Mouse (Mus musculus) hindbrain, embryonic 14.5 days (tissue): ENCODE results near the gene Rab37. TPM values are rescaled to one million over a fixed set of nuclear protein-coding genes. Genes with fewer than 3 reads are reported as not detected.
A peak's percentile ranks its signal among the peaks of the same experiment; 100 is the strongest.

Experiments
- ATAC-seq: fragments of 200-750 bp; cut with Nextera tagmentation; 2 replicates; pipeline ENCODE4 v1.8.0; 2017; ENCODE audit warnings: moderate number of reproducible peaks, mild to moderate bottlenecking, moderate TSS enrichment, moderate library complexity; ENCODE audit not compliant: low FRiP score
- DNase-seq: peaks from one replicate; pipeline ENCODE4 v3.0.0-alpha.2; 2015; ENCODE audit warnings: low spot score
- H3K27ac ChIP-seq: fragments of 300-500 bp; sonication (generic); 2 replicates; pipeline ENCODE4 v1.5.1; 2014; ENCODE audit warnings: mild to moderate bottlenecking, moderate library complexity
- H3K27me3 ChIP-seq: fragments of 300-500 bp; sonication (generic); 2 replicates; pipeline ENCODE4 v1.6.1; 2014; ENCODE audit warnings: mild to moderate bottlenecking, low read length, mixed read lengths; ENCODE audit not compliant: control insufficient read depth, insufficient read depth
- H3K36me3 ChIP-seq: fragments of 300-500 bp; sonication (generic); replicated peaks from 2 replicates; pipeline ENCODE4 v1.6.1; 2014; ENCODE audit not compliant: control insufficient read depth, insufficient read depth
- H3K4me1 ChIP-seq: fragments of 300-500 bp; sonication (generic); replicated peaks from 2 replicates; pipeline ENCODE4 v1.6.1; 2014; ENCODE audit warnings: antibody characterized with exemption, low read length, mixed read lengths; ENCODE audit not compliant: control insufficient read depth, insufficient read depth
- H3K4me2 ChIP-seq: fragments of 300-500 bp; sonication (generic); replicated peaks from 2 replicates; pipeline ENCODE4 v1.6.1; 2014; ENCODE audit warnings: mild to moderate bottlenecking, moderate library complexity
- H3K4me3 ChIP-seq: fragments of 300-500 bp; sonication (generic); replicated peaks from 2 replicates; pipeline ENCODE4 v1.5.1; 2014; ENCODE audit warnings: mild to moderate bottlenecking, low read length
- H3K9ac ChIP-seq: fragments of 300-500 bp; sonication (generic); 2 replicates; pipeline ENCODE4 v1.6.1; 2014
- H3K9me3 ChIP-seq: fragments of 300-500 bp; sonication (generic); 2 replicates; pipeline ENCODE4 v1.6.1; 2016; ENCODE audit warnings: low read length; ENCODE audit not compliant: control insufficient read depth
- WGBS: fragments of 180-500 bp; shearing (Covaris S2); extraction: QIAGEN DNeasy Blood & Tissue Kit; methylation state at CpG from one replicate; pipeline ENCODE4 v1.1.7; 2014; 5-methylcytosine and 5-hydroxymethylcytosine counted together
- polyA plus RNA-seq: library from polyadenylated mRNA; unstranded; fragments of >200 nt; fragmentation: Nextera tagmentation; extraction: Ambion mirVana; gene quantifications from 2 replicates; pipeline ENCODE4 v1.2.1, GENCODE M21; 2014

Gene Rab37
- polyA plus RNA-seq, 1 experiment from 2014 or later: 0.66 TPM

DNA sequence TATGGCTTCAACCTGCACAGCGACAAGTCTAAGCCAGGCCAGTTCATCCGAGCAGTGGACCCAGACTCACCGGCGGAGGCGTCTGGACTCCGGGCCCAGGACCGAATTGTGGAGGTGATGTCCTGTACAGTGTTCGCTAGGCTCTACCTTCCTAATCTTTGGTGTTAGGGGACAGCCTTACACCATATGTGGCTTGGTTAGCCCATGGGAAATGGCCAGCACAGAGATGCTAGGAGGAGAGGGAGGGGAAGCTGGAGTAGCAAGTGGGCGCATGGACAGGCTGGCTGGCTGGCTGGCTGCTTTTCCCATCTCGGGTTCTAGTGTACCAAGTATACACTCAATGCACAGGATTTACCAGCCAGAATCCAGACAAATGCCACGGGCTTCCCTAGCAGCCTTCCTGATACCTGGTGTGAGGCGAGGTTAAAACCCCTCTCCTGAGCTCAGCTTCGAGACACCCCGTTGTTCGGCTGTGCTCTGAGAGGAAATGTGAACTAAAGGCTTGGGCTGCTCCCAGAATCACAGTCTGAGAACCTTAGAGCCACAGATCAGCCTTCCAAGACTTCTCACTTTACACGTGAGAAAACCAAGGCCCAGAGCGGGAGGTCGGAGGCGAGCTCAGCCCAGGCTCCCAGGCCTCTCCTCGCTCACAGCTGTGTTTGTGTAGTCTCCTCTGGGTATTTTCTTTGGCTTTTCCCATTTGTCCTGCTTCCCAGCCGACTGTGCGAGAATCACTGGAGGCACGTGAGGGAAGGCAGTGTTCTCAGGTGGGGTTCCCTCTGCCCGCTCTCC is 85.4 kb downstream of the Rab37 start:
- 64% methylated on average over 24 of the region's 24 CpGs for WGBS
- Histone ChIP-seq H3K9ac (no peak overlapping the region; the same call in 1 of the 2 replicates), H3K4me3 (no peak overlapping the region), H3K9me3 (no peaks in the 10 kb centered on the region), H3K27me3 (peaks cover 5% of the 10 kb centered on the region; the same call in 1 of the 2 replicates), H3K4me2 (no peak overlapping the region), H3K4me1 (peaks cover 46% of the 10 kb centered on the region), H3K27ac (no peak overlapping the region; the same call in 1 of the 2 replicates), H3K36me3 (no peaks in the 10 kb centered on the region; the same call in 1 of the 2 replicates)
- DNase-seq (peak; percentile 27), ATAC-seq (no peak)

DNA sequence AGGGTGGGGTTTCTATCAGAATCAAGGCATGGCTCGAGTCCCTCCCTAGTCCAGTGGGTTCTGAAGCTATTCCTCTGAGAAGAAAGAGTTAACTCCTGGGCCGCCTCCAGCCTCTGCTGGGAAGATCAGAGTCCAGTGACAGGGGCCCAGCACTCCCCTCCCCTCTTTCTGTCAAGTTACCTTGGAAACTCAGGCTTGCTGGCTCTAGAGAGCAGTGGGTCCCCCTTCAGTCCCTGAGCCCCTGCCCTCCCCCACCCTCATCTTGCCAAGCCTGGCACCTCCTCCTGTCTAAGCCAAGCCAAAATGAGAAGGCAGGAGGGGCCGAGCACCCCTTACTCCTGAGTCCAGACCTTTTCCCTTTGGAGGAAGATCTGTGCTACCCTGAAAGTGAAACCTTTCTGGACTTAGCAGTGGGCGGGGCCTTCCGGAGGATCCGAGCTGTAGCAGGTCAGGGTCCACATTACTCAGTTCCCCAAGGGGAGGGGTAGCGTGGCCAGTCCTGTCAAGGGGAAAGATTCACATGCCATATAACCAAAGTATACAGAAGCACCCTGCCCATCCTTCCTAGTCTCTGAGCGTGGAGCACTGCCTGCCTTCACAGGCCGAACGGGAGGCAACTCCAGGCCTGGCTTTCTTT is 86.4 kb downstream of the Rab37 start:
- no peak overlapping the region for H3K4me3 ChIP-seq
- peak; percentile 79 for ATAC-seq

GRCm38 (mm10) chr11:115178766-115179165 is 87.5 kb downstream of the Rab37 start:
- ATAC-seq (no peak), DNase-seq (no peak)
- peaks cover 4% of the 10 kb centered on the region; the same call in 1 of the 2 replicates for H3K36me3 ChIP-seq
- WGBS: 87% methylated on average over 2 of the region's 2 CpGs
- H3K4me1 ChIP-seq: peaks cover 31% of the 10 kb centered on the region
- H3K27me3 ChIP-seq: peaks cover 5% of the 10 kb centered on the region; the same call in 1 of the 2 replicates
- H3K9ac ChIP-seq: no peak overlapping the region
- H3K9me3 ChIP-seq: no peaks in the 10 kb centered on the region
- H3K27ac ChIP-seq: peak overlapping the region; percentile 71
- H3K4me3 ChIP-seq: no peak overlapping the region
- no peak overlapping the region for H3K4me2 ChIP-seq

More for the DNA sequence above, 86.4 kb downstream of the Rab37 start:
- Histone ChIP-seq H3K9ac (no peak overlapping the region), H3K27me3 (peaks cover 5% of the 10 kb centered on the region; the same call in 1 of the 2 replicates), H3K36me3 (peaks cover 4% of the 10 kb centered on the region; the same call in 1 of the 2 replicates), H3K27ac (peak overlapping the region; percentile 71), H3K4me2 (peak overlapping the region; percentile 25; the same call in 1 of the 2 replicates), H3K9me3 (no peaks in the 10 kb centered on the region), H3K4me1 (peaks cover 37% of the 10 kb centered on the region)
- DNase-seq: peak; percentile 67
- WGBS: 30% methylated on average over 10 of the region's 10 CpGs

- no peak overlapping the region for H3K9ac ChIP-seq
- H3K27me3 ChIP-seq: peaks cover under 1% of the 10 kb centered on the region; the same call in 1 of the 2 replicates
- no peak overlapping the region for H3K4me2 ChIP-seq
- DNase-seq (peak; percentile 32), ATAC-seq (peak; percentile 66)
- whole genome bisulfite sequencing: 59% methylated on average over 6 of the region's 6 CpGs
- peaks cover 28% of the 10 kb centered on the region for H3K4me1 ChIP-seq
- no peaks in the 10 kb centered on the region for H3K9me3 ChIP-seq
- H3K4me3 ChIP-seq: no peak overlapping the region
- H3K27ac ChIP-seq: peak overlapping the region; percentile 71
- peaks cover 4% of the 10 kb centered on the region; the same call in 1 of the 2 replicates for H3K36me3 ChIP-seq
Observed at GRCm38 (mm10) chr11:115179191-115179590, 88.0 kb downstream of the Rab37 start.

GRCm38 (mm10) chr11:115179881-115180280 is 88.7 kb downstream of the Rab37 start:
- peaks cover 26% of the 10 kb centered on the region for H3K4me1 ChIP-seq
- H3K36me3 ChIP-seq: peaks cover 4% of the 10 kb centered on the region; the same call in 1 of the 2 replicates

DNA sequence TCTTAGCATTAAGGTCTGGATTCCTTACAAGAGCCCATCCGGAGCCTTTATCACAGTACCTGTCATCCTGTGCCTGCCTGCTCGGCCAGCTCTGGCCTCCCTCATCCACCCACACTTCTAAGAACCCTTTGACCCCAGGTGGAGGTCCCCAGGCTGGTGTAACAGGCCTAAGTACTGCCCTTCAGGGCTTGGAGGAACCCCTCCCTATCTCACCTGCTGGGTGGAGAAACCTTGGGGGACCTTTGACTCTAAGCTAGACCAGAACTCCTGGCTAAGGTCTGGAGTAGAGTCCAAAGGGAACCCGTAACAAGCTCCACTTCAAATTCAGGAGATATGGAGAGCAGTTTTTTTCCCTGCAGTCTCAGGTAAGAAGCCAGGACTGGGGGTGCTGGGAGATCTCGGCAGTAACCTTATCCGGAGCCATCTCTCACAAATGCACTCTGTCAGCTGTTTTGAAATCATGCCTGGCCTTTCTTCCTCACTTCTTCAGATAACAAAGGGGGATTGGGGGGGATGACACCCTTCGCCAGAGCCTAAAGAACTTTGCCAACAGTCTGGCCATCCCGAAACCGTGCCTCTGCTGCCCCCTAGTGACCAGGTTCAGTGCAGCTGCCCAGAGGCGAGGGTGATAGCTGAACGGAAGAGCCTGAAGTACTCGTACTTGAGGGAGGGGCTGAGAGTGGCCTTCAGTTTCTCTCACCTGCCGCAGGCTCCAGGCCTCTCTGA is 90.8 kb downstream of the Rab37 start:
- ATAC-seq (no peak), DNase-seq (peak; percentile 84)
- Histone ChIP-seq H3K9ac (no peak overlapping the region), H3K4me1 (peaks cover 25% of the 10 kb centered on the region), H3K9me3 (no peaks in the 10 kb centered on the region), H3K4me3 (no peak overlapping the region), H3K27ac (no peak overlapping the region), H3K36me3 (peaks cover 4% of the 10 kb centered on the region; the same call in 1 of the 2 replicates), H3K27me3 (no peaks in the 10 kb centered on the region), H3K4me2 (no peak overlapping the region)
- WGBS: 24% methylated on average over 12 of the region's 12 CpGs

More at GRCm38 (mm10) chr11:115179881-115180280, 88.7 kb downstream of the Rab37 start:
- H3K27me3 ChIP-seq: no peaks in the 10 kb centered on the region
- peak overlapping the region; percentile 59; the same call in 1 of the 2 replicates for H3K27ac ChIP-seq
- no peaks in the 10 kb centered on the region for H3K9me3 ChIP-seq
- no peak for DNase-seq
- ATAC-seq: no peak
- no peak overlapping the region for H3K4me2 ChIP-seq
- no peak overlapping the region for H3K4me3 ChIP-seq
- no peak overlapping the region for H3K9ac ChIP-seq
- WGBS: 79% methylated on average over 6 of the region's 6 CpGs

DNA sequence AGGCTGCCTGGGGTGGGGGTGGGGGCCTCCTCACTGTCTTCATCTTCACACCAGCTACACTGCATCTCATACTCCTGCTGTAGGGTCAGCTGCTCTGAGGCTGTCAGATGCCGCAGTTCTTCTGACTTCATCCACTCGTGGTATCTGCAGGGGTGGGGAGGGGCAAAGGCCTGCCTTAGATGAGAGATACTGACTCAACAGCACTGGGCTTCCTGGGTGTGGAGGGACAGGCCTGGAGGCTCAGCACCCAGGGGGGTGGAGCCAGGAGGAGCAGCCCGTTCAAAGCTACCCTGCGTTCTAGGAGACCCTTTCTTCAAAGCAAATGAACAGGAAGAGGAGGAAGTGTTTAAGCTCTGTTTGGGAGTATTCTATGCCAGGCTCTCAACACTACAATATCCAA is 93.7 kb downstream of the Rab37 start:
- peaks cover 11% of the 10 kb centered on the region; the same call in 1 of the 2 replicates for H3K36me3 ChIP-seq
- no peak for ATAC-seq
- H3K9ac ChIP-seq: no peak overlapping the region
- no peak overlapping the region for H3K4me2 ChIP-seq
- no peak for DNase-seq
- H3K9me3 ChIP-seq: no peaks in the 10 kb centered on the region
- no peak overlapping the region for H3K4me3 ChIP-seq
- 48% methylated on average over 4 of the region's 4 CpGs for WGBS
- H3K4me1 ChIP-seq: peaks cover 16% of the 10 kb centered on the region
- no peak overlapping the region for H3K27ac ChIP-seq
- no peaks in the 10 kb centered on the region for H3K27me3 ChIP-seq

GRCm38 (mm10) chr11:115187224-115187639 is 96.0 kb downstream of the Rab37 start, which contains the start of gene Tmem104:
Gene Tmem104 (plus strand): TSS chr11:115187487.
- Histone ChIP-seq H3K36me3 (peaks cover 21% of the 10 kb centered on the region), H3K4me2 (peak within 1 kb of the TSS; percentile 54), H3K4me3 (peak within 1 kb of the TSS; percentile 61), H3K9ac (peak within 1 kb of the TSS; percentile 60), H3K9me3 (no peaks in the 10 kb centered on the region), H3K4me1 (peaks cover 16% of the 10 kb centered on the region), H3K27me3 (no peaks in the 10 kb centered on the region), H3K27ac (peak within 1 kb of the TSS; percentile 76)
- under 1% methylated on average over 39 of the region's 39 CpGs for WGBS
- peak; percentile 93 for ATAC-seq
- DNase-seq: peak; percentile 98
